Mouse (Mus musculus): ENCODE results near the gene Vmn1r20.
"Not testable (repeated sequence)": the region's sequence is repeated elsewhere in the genome, so short reads cannot be mapped to it uniquely, and the experiment has no call there.

Gene Vmn1r20

GRCm38 (mm10) chr6:57428630-57429029 is at the start of gene Vmn1r20:
TSS of gene Vmn1r20 (plus strand) at chr6:57428930.
- DNase-seq (ENCODE audit: extremely low spot score, low spot score), result no peak

- no peak for DNase-seq (ENCODE audit: extremely low spot score, low spot score)
These were observed 33.0 kb upstream of the Vmn1r20 start, which contains the start of gene Vmn1r18 for GRCm38 (mm10) chr6:57395683-57396082. TSS of gene Vmn1r18 (minus strand) at chr6:57395783.

- not testable (repeated sequence) for DNase-seq (ENCODE audit: extremely low spot score, low spot score)
These were observed 25.2 kb upstream of the Vmn1r20 start, which contains the start of gene Vmn1r19 for GRCm38 (mm10) chr6:57403480-57403879. TSS of gene Vmn1r19 (plus strand) at chr6:57403780.

- DNase-seq (ENCODE audit: extremely low spot score, low spot score), result no peak
These were observed 2.5 kb downstream of the Vmn1r20 start for GRCm38 (mm10) chr6:57431196-57431595.

- DNase-seq (ENCODE audit: extremely low spot score, low spot score), result not testable (repeated sequence)
These were observed 39.4 kb downstream of the Vmn1r20 start for GRCm38 (mm10) chr6:57468161-57468560.
